Mouse (Mus musculus): ENCODE measurements around the gene Oscp1. TPM values are rescaled to one million over a fixed set of nuclear protein-coding genes. Genes with fewer than 3 reads are reported as not detected.

Gene Oscp1
- polyA plus RNA-seq, 1 experiment from 2014 or later, result 13.6 TPM

GRCm38 (mm10) chr4:126134639-126135038 is 76.3 kb downstream of the Oscp1 start:
- H3K9ac ChIP-seq (ENCODE audit: low read depth, low read length), result no peak overlapping the region
- DNase-seq (ENCODE audit: low spot score), result no peak
- no peak overlapping the region for H3K4me2 ChIP-seq (ENCODE audit: low read length)
- no peaks in the 10 kb centered on the region for H3K27me3 ChIP-seq (ENCODE audit: insufficient read depth, low read length)
- no peak for ATAC-seq (replicated peaks; ENCODE audit: low FRiP score, low read depth)
- H3K4me1 ChIP-seq (replicated peaks; ENCODE audit: insufficient read depth, low read length), result peaks cover 32% of the 10 kb centered on the region
- TF ChIP-seq CTCF (IDR thresholded peaks at IDR 0.05; ENCODE audit: low read depth), result no peak
- H3K36me3 ChIP-seq (ENCODE audit: insufficient read depth, low read length), result peaks cover 38% of the 10 kb centered on the region
- no peak overlapping the region for H3K27ac ChIP-seq
- no peaks in the 10 kb centered on the region for H3K9me3 ChIP-seq (replicated peaks; ENCODE audit: low read length)
- 79% methylated on average over 4 of the region's 4 CpGs for WGBS
- no peak overlapping the region for H3K4me3 ChIP-seq (replicated peaks; ENCODE audit: low read depth, low read length)

DNA sequence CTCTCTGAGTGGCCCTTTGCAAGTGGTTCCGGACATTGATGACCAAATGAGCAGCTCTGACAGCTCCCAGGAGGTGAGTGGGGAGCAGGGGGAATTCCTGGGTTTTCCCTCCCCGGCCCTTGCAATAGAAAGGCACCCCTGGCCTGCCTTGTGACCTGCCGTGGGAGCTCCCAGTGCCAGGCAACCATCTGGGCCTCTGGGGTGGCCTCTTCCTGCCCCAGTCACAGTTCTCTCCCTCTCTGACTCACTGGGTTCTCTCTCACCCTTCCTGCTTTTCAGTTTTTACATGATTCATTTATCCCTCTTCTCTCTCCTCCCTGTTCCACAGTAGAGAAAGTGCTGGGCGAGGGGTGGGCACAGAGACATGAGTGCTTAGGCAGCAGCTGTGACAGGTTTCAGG is 79.4 kb downstream of the Oscp1 start:
- WGBS, result 80% methylated on average over 4 of the region's 4 CpGs
- no peaks in the 10 kb centered on the region for H3K9me3 ChIP-seq (replicated peaks; ENCODE audit: low read length)
- no peaks in the 10 kb centered on the region for H3K27me3 ChIP-seq (ENCODE audit: insufficient read depth, low read length)
- H3K9ac ChIP-seq (ENCODE audit: low read depth, low read length), result no peak overlapping the region
- TF ChIP-seq CTCF (IDR thresholded peaks at IDR 0.05; ENCODE audit: low read depth), result no peak
- H3K27ac ChIP-seq, result no peak overlapping the region
- H3K4me1 ChIP-seq (replicated peaks; ENCODE audit: insufficient read depth, low read length), result peaks cover under 1% of the 10 kb centered on the region; the same call in 1 of the 2 replicates
- no peak for DNase-seq (ENCODE audit: low spot score)
- H3K4me3 ChIP-seq (replicated peaks; ENCODE audit: low read depth, low read length), result no peak overlapping the region
- H3K36me3 ChIP-seq (ENCODE audit: insufficient read depth, low read length), result peaks cover 43% of the 10 kb centered on the region
- ATAC-seq (replicated peaks; ENCODE audit: low FRiP score, low read depth), result no peak
- H3K4me2 ChIP-seq (ENCODE audit: low read length), result no peak overlapping the region

GRCm38 (mm10) chr4:126141021-126141420 is 82.7 kb downstream of the Oscp1 start:
- H3K4me2 ChIP-seq (ENCODE audit: low read length), result no peak overlapping the region
- H3K27me3 ChIP-seq (ENCODE audit: insufficient read depth, low read length), result no peaks in the 10 kb centered on the region
- no peaks in the 10 kb centered on the region for H3K9me3 ChIP-seq (replicated peaks; ENCODE audit: low read length)
- peak overlapping the region; percentile 20; the same call in 1 of the 2 replicates for H3K27ac ChIP-seq
- no peak for ATAC-seq (replicated peaks; ENCODE audit: low FRiP score, low read depth)
- 64% methylated on average over 5 of the region's 5 CpGs for WGBS
- peaks cover 36% of the 10 kb centered on the region for H3K36me3 ChIP-seq (ENCODE audit: insufficient read depth, low read length)
- no peak for DNase-seq (ENCODE audit: low spot score)
- no peak overlapping the region for H3K4me3 ChIP-seq (replicated peaks; ENCODE audit: low read depth, low read length)
- no peak overlapping the region for H3K9ac ChIP-seq (ENCODE audit: low read depth, low read length)
- no peak for TF ChIP-seq CTCF (IDR thresholded peaks at IDR 0.05; ENCODE audit: low read depth)
- H3K4me1 ChIP-seq (replicated peaks; ENCODE audit: insufficient read depth, low read length), result peaks cover 5% of the 10 kb centered on the region; the same call in 1 of the 2 replicates

Other genes with a start within 250 kb of the Oscp1 start
- 0.82 and 1.2 TPM in 2 replicates for gene Csf3r, start 34.0 kb upstream of the Oscp1 start, polyA plus RNA-seq (2015; fragmentation: Nextera tagmentation; extraction: Ambion mirVana)
- gene Mrps15, start 11.6 kb upstream of the Oscp1 start, polyA plus RNA-seq (2015; fragmentation: Nextera tagmentation; extraction: Ambion mirVana), result 131 and 134 TPM in 2 replicates
- gene Lsm10, start 38.1 kb downstream of the Oscp1 start, polyA plus RNA-seq (2015; fragmentation: Nextera tagmentation; extraction: Ambion mirVana), result 58.5 and 59.0 TPM in 2 replicates
- 27.1 and 28.7 TPM in 2 replicates for gene Stk40, start 45.4 kb downstream of the Oscp1 start, polyA plus RNA-seq (2015; fragmentation: Nextera tagmentation; extraction: Ambion mirVana)
- 130 and 149 TPM in 2 replicates for gene Eva1b, start 89.2 kb downstream of the Oscp1 start, polyA plus RNA-seq (2015; fragmentation: Nextera tagmentation; extraction: Ambion mirVana)
- 9.2 and 9.7 TPM in 2 replicates for gene Sh3d21, start 104.9 kb downstream of the Oscp1 start, polyA plus RNA-seq (2015; fragmentation: Nextera tagmentation; extraction: Ambion mirVana)
- 136 and 156 TPM in 2 replicates for gene Thrap3, start 144.2 kb downstream of the Oscp1 start, polyA plus RNA-seq (2015; fragmentation: Nextera tagmentation; extraction: Ambion mirVana)
- gene Map7d1, start 197.8 kb downstream of the Oscp1 start, polyA plus RNA-seq (2015; fragmentation: Nextera tagmentation; extraction: Ambion mirVana), result 22.4 and 27.3 TPM in 2 replicates
- 115 and 121 TPM in 2 replicates for gene Trappc3, start 203.8 kb downstream of the Oscp1 start, polyA plus RNA-seq (2015; fragmentation: Nextera tagmentation; extraction: Ambion mirVana)
- gene Col8a2, start 228.2 kb downstream of the Oscp1 start, polyA plus RNA-seq (2015; fragmentation: Nextera tagmentation; extraction: Ambion mirVana), result 7.9 and 8.1 TPM in 2 replicates

Measured in kidney, postnatal 0 days (tissue).